Mouse (Mus musculus) lung, embryonic 16.5 days (tissue): ENCODE results near the gene Cpne5. TPM values are rescaled to one million over a fixed set of nuclear protein-coding genes. Genes with fewer than 3 reads are reported as not detected.
"Not testable (repeated sequence)": the region's sequence is repeated elsewhere in the genome, so short reads cannot be mapped to it uniquely, and the experiment has no call there.

ENCODE experiments used
- ATAC-seq: fragments of 200-750 bp; cut with Nextera tagmentation; 2 replicates; pipeline ENCODE4 v1.8.0; 2017; ENCODE audit warnings: low read depth, mild to moderate bottlenecking, moderate library complexity
- H3K27ac ChIP-seq: fragments of 300-500 bp; sonication (generic); 2 replicates; pipeline ENCODE4 v1.5.1; 2014; ENCODE audit warnings: mild to moderate bottlenecking, control low read depth, low read length
- H3K27me3 ChIP-seq: fragments of 300-500 bp; sonication (generic); 2 replicates; pipeline ENCODE4 v1.6.1; 2014; ENCODE audit warnings: low read depth, low read length, mixed read lengths; ENCODE audit not compliant: control insufficient read depth, insufficient read depth
- H3K36me3 ChIP-seq: fragments of 300-500 bp; sonication (generic); 2 replicates; pipeline ENCODE4 v1.6.1; 2014; ENCODE audit warnings: low read length; ENCODE audit not compliant: control insufficient read depth, insufficient read depth
- H3K4me1 ChIP-seq: fragments of 300-500 bp; sonication (generic); replicated peaks from 2 replicates; pipeline ENCODE4 v1.6.1; 2014; ENCODE audit warnings: low read length, mixed read lengths; ENCODE audit not compliant: control insufficient read depth, insufficient read depth
- H3K4me2 ChIP-seq: fragments of 300-500 bp; sonication (generic); 2 replicates; pipeline ENCODE4 v1.6.1; 2014; ENCODE audit warnings: low read depth, low read length, control low read depth
- H3K4me3 ChIP-seq: fragments of 300-500 bp; sonication (generic); 2 replicates; pipeline ENCODE4 v1.5.1; 2014; ENCODE audit warnings: mild to moderate bottlenecking, low read length, control low read depth
- H3K9ac ChIP-seq: fragments of 300-500 bp; sonication (generic); 2 replicates; pipeline ENCODE4 v1.6.1; 2014; ENCODE audit warnings: low read length, control low read depth
- H3K9me3 ChIP-seq: fragments of 300-500 bp; sonication (generic); 2 replicates; pipeline ENCODE4 v1.6.1; 2016; ENCODE audit warnings: low read length; ENCODE audit not compliant: control insufficient read depth
- WGBS: fragments of 180-500 bp; shearing (Covaris S2); extraction: QIAGEN DNeasy Blood & Tissue Kit; methylation state at CpG from one replicate; pipeline ENCODE4 v1.1.7; 2014; 5-methylcytosine and 5-hydroxymethylcytosine counted together
- polyA plus RNA-seq: library from polyadenylated mRNA; unstranded; fragments of >200 nt; fragmentation: Nextera tagmentation; extraction: Ambion mirVana; gene quantifications from 2 replicates; pipeline ENCODE4 v1.2.1, GENCODE M21; 2015

Gene Cpne5
- polyA plus RNA-seq, 1 experiment from 2014 or later = 5.0 TPM

DNA sequence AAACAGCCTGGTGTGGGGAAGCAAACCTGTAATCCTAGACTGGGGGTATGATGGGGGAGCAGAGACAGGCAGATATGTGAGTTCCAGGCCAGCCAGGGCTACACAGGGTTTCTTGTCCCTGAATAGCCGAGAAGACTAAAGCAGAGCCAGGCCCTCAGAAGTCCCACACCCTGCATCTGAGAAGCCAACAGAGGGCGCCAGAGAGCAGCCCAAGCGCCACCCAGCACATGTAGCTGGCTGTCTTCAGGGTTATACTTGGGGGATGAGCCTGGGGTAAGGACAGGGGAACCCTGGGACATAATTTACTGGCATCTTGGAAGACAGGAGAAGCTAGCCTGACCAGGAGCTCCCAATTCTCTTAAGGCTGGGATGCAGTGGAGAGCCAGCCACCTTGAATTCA is 21.5 kb upstream of the Cpne5 start:
- H3K4me3 ChIP-seq = no peak overlapping the region
- ATAC-seq = peak; percentile 30; the same call in 1 of the 2 replicates
- H3K36me3 ChIP-seq = peaks cover 16% of the 10 kb centered on the region
- peak overlapping the region; percentile 19; the same call in 1 of the 2 replicates for H3K27ac ChIP-seq
- no peak overlapping the region for H3K4me2 ChIP-seq
- H3K4me1 ChIP-seq = peaks cover 41% of the 10 kb centered on the region
- no peaks in the 10 kb centered on the region for H3K9me3 ChIP-seq
- no peak overlapping the region for H3K9ac ChIP-seq
- H3K27me3 ChIP-seq = no peaks in the 10 kb centered on the region
- 13% methylated on average over 3 of the region's 3 CpGs for WGBS

DNA sequence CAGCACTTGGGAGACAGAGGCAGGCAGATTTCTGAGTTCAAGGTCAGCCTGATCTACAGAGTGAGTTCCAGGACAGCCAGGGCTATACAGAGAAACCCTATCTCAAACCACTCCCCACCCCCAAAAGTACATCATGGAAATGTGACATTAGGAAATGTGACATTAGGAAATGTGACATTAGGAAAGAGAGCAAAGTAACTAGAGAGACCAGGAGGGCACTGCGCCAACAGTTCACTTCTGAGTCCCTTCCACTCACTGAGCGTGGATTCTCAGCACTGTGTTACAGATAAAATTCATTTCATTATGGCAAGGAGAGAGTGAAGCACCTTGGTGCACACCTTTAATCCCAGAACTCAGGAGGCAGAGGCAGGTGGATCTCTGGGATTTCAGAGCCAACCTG is 21.0 kb upstream of the Cpne5 start:
- no peak for ATAC-seq
- no peak overlapping the region for H3K4me3 ChIP-seq
- H3K27me3 ChIP-seq = no peaks in the 10 kb centered on the region
- H3K9ac ChIP-seq = no peak overlapping the region
- H3K9me3 ChIP-seq = no peaks in the 10 kb centered on the region
- H3K36me3 ChIP-seq = peaks cover 16% of the 10 kb centered on the region
- H3K27ac ChIP-seq = peak overlapping the region; percentile 85
- no peak overlapping the region for H3K4me2 ChIP-seq
- peaks cover 39% of the 10 kb centered on the region for H3K4me1 ChIP-seq
- WGBS = 85% methylated on average over 2 of the region's 2 CpGs

DNA sequence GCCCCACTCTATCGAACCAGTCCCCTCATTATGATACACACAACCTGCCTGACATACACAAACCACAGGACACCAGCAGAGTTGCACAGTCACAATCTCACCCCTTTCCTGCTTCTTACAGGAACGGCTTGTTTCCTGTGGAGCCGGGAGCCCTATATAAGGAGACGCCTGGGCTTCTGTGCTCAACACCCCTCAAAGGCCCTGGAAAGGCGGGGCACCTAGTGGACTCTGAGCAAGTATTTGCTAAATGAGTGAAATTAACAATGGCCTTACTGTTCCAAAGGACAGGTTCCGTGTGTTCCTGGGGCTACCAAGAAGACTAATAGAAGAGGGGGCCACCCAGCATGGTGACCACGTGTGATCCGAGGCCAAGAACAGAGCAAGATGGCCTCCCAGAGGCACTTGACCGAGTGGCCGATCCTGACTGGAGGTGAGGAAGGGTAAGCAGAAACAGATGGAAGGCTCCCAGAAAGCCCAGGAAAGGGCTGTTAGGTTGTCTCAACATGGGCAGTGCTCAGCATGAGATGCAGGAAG is 20.1 kb upstream of the Cpne5 start:
- 0 out of 2 replicates have a peak overlapping the region, but pooled peaks have one; percentile 0 for H3K4me2 ChIP-seq
- WGBS = 54% methylated on average over 10 of the region's 10 CpGs
- peak; percentile 51; the same call in 1 of the 2 replicates for ATAC-seq
- H3K27me3 ChIP-seq = no peaks in the 10 kb centered on the region
- peak overlapping the region; percentile 85 for H3K27ac ChIP-seq
- no peaks in the 10 kb centered on the region for H3K9me3 ChIP-seq
- peak overlapping the region; percentile 15; the same call in 1 of the 2 replicates for H3K9ac ChIP-seq
- no peak overlapping the region for H3K4me3 ChIP-seq
- H3K4me1 ChIP-seq = peaks cover 40% of the 10 kb centered on the region
- peaks cover 16% of the 10 kb centered on the region for H3K36me3 ChIP-seq

DNA sequence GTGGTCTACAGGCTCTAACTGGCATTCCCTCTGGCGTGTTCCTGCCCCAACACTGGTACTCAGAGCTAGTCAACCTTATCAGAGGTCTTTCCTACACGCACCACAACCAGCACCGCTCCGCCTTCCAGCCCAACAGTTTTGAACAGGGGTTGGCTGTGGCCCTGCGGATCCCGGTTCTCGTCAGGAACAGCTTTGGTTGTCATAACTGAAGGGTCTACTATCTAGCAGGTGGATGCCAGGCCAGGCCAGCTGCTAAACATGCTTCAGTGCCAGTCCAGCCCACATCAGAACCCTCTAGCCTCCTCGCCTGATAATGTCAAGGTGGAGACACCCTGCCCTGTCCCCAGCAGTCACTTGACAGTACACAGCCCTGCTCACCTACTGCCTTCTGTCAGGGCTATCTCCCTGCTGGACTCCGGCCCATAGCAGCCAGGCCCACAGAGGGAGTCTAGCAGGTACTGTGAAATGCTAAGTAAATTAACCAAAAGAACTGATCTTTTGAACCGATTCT is 19.1 kb upstream of the Cpne5 start:
- Histone ChIP-seq H3K4me1 (peaks cover 40% of the 10 kb centered on the region), H3K27me3 (no peaks in the 10 kb centered on the region), H3K27ac (peak overlapping the region; percentile 85), H3K9me3 (no peaks in the 10 kb centered on the region), H3K36me3 (peaks cover 16% of the 10 kb centered on the region), H3K9ac (no peak overlapping the region), H3K4me2 (no peak overlapping the region), H3K4me3 (no peak overlapping the region)
- ATAC-seq = no peak
- 81% methylated on average over 10 of the region's 10 CpGs for WGBS

DNA sequence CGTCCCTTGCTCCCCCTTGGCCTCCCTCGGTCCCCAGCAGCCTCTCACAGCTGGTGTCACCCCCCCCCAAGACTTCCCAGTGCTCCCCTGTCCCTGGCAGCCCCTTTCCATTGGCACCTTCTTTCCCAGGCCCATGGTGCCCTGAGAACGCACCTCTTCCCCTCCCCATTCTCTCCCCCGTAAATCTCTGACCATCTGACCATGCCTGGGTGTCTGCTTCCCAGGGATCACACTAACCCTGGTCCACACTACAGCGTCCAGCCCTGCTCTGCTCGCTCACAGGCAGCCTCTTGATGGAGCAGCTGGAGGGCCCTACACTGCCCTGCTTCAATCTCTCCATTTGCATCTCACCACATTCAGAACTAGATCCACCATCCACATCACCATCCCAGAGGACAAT is 18.5 kb upstream of the Cpne5 start:
- Histone ChIP-seq H3K4me1 (peaks cover 41% of the 10 kb centered on the region), H3K4me2 (no peak overlapping the region)
- ATAC-seq = no peak

DNA sequence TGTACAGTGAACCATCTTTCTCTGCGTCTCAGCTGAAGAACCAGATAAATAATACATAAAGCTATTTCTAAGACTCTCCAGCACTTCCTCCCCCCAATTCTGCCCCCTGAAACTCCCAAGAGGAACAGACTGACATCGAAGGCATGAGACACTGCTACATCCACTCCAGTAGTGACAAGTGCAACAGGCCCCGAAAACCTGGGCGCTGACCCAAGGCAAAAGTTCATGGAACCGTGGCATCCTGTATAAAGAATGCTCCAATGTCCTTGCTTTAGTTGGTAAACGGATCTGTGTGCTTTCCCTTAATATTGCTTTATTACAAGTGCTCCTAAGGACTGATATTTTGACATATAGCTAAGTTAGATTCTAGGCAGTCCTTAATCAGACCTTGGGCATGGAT is 16.8 kb upstream of the Cpne5 start:
- not testable (repeated sequence) for H3K27ac ChIP-seq, H3K27me3 ChIP-seq, H3K9ac ChIP-seq, ATAC-seq, H3K4me3 ChIP-seq, H3K4me2 ChIP-seq, H3K9me3 ChIP-seq
- Histone ChIP-seq H3K4me1 (peaks cover 49% of the 10 kb centered on the region), H3K36me3 (peaks cover 28% of the 10 kb centered on the region)
- 84% methylated on average over 6 of the region's 6 CpGs for WGBS

More for the DNA sequence above, 18.5 kb upstream of the Cpne5 start:
- Histone ChIP-seq H3K9me3 (no peaks in the 10 kb centered on the region), H3K36me3 (peaks cover 15% of the 10 kb centered on the region), H3K27me3 (no peaks in the 10 kb centered on the region), H3K4me3 (no peak overlapping the region), H3K27ac (no peak overlapping the region), H3K9ac (peak overlapping the region; percentile 15; the same call in 1 of the 2 replicates)
- WGBS = 76% methylated on average over 6 of the region's 6 CpGs

DNA sequence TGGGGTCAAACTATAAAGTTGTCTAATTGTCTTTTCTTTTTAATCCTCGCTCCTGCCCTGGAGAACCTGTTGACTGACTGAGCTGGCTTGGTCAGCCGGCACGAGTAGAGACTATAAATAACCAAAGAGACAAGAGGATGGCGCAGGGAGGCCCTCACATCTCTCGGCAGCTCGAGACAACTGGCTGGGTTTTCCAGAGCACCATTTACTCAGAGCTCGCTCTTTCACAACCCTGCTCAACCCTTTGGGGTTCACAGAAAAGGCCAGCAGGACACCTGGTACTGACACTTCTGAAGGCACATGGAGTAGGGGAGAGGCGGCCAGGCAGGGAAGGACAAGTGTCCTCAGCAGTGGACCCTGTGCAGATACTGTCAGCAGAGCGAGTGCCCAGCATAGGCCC is 15.7 kb upstream of the Cpne5 start:
- no peak overlapping the region for H3K4me2 ChIP-seq

DNA sequence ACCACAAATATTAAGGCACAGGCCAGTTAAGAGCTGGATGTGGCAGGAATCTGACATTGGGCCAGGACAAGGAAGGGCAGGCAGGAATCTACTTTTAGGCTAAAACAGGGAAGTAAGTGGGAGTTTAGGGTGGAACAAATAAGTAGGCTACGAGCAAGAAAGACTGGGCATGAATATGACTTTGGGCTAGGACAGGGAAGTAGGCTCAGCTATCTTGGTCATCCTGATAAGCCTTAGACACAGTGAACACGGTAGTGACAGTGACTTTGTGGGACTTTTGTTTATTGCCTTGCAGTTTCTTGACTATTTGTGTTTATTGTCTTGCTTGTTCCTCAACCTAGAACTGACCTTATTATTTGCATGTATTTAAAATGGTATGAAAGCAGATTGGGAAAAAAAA is 15.3 kb upstream of the Cpne5 start:
- Histone ChIP-seq H3K27me3 (no peaks in the 10 kb centered on the region), H3K4me2 (no peak overlapping the region), H3K9ac (no peak overlapping the region), H3K4me1 (peaks cover 54% of the 10 kb centered on the region), H3K27ac (no peak overlapping the region), H3K4me3 (no peak overlapping the region), H3K36me3 (peaks cover 28% of the 10 kb centered on the region), H3K9me3 (no peaks in the 10 kb centered on the region)
- no peak for ATAC-seq
- WGBS = 81% methylated on average over 2 of the region's 2 CpGs

More for the DNA sequence above, 15.7 kb upstream of the Cpne5 start:
- ATAC-seq = no peak
- H3K9ac ChIP-seq = no peak overlapping the region
- peaks cover 58% of the 10 kb centered on the region for H3K4me1 ChIP-seq
- H3K9me3 ChIP-seq = no peaks in the 10 kb centered on the region
- peaks cover 28% of the 10 kb centered on the region for H3K36me3 ChIP-seq
- H3K27ac ChIP-seq = no peak overlapping the region
- WGBS = 62% methylated on average over 9 of the region's 9 CpGs
- no peaks in the 10 kb centered on the region for H3K27me3 ChIP-seq
- no peak overlapping the region for H3K4me3 ChIP-seq

DNA sequence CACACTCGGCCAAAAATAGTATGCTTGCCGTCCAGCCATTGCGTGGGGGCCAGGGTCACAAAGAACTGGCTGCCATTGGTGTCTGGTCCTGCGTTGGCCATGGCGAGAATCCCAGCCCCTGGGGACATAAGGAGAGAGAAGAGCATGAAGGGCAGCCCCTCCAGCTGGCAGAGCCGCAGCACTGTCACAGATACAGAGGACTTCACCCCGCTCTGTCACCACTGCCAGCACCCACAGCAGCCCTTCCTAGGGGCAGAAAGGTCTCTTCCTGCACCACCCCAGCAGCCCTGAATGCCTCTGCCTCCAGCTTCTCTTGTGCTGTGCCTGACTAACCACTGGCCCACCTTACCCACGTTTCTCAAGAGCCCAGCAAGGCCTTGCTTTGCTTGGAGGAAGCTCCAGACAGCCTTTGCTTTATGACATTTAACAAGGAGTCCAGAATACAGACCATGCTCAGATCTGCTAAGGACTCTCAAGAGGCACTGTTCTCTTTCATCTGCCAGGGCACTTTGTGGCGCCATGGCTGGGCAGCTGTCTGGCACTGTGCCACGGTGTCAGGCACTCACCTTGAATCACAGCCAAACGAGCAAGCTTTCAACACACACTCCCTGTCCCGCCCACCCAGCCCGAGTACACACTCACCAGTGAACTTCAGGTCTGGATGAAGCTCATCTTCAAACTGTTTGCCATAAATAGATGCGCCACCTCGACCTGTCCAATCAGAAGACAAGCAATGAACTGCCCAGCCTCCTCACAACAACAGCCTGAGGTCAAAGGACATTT is 13.8 kb upstream of the Cpne5 start:
- Histone ChIP-seq H3K4me2 (no peak overlapping the region), H3K36me3 (peaks cover 20% of the 10 kb centered on the region), H3K9ac (0 out of 2 replicates have a peak overlapping the region, but pooled peaks have one; percentile 32), H3K9me3 (no peaks in the 10 kb centered on the region), H3K4me1 (peaks cover 41% of the 10 kb centered on the region), H3K4me3 (no peak overlapping the region), H3K27me3 (no peaks in the 10 kb centered on the region), H3K27ac (peak overlapping the region; percentile 84)
- peak; percentile 80 for ATAC-seq
- 46% methylated on average over 15 of the region's 15 CpGs for WGBS
